Mouse (Mus musculus): ENCODE results near the gene Pgghg. TPM values are rescaled to one million over a fixed set of nuclear protein-coding genes. Genes with fewer than 3 reads are reported as not detected.
A peak's percentile ranks its signal among the peaks of the same experiment; 100 is the strongest.
"Not testable (repeated sequence)": the region's sequence is repeated elsewhere in the genome, so short reads cannot be mapped to it uniquely, and the experiment has no call there.

Pgghg gene
- polyA plus RNA-seq, 1 experiment from 2014 or later, result 6.0 TPM

- Histone ChIP-seq H3K27me3 (no peaks in the 10 kb centered on the region), H3K9me3 (replicated peaks) (no peaks in the 10 kb centered on the region), H3K9ac (no peak overlapping the region), H3K27ac (replicated peaks) (0 out of 2 replicates have a peak overlapping the region, but pooled peaks have one; percentile 34), H3K4me2 (no peak overlapping the region), H3K4me3 (replicated peaks) (no peak overlapping the region), H3K4me1 (replicated peaks) (peaks cover 28% of the 10 kb centered on the region), H3K36me3 (replicated peaks) (no peaks in the 10 kb centered on the region)
- no peak for ATAC-seq (ENCODE audit: insufficient read depth)
- 77% methylated on average over 8 of the region's 8 CpGs for WGBS (ENCODE audit: insufficient replicate concordance)
Measured at GRCm38 (mm10) chr7:140971479-140972171, 30.4 kb downstream of the Pgghg start.

GRCm38 (mm10) chr7:140973396-140974165, 32.4 kb downstream of the Pgghg start:
- H3K27ac ChIP-seq (replicated peaks), result no peak overlapping the region
- no peak overlapping the region for H3K4me2 ChIP-seq
- no peak overlapping the region for H3K4me3 ChIP-seq (replicated peaks)
- ATAC-seq (ENCODE audit: insufficient read depth), result no peak
- peaks cover 23% of the 10 kb centered on the region for H3K4me1 ChIP-seq (replicated peaks)
- H3K36me3 ChIP-seq (replicated peaks), result no peaks in the 10 kb centered on the region
- no peak overlapping the region for H3K9ac ChIP-seq
- H3K9me3 ChIP-seq (replicated peaks), result no peaks in the 10 kb centered on the region
- H3K27me3 ChIP-seq, result no peaks in the 10 kb centered on the region
- WGBS (ENCODE audit: insufficient replicate concordance), result 50% methylated on average over 14 of the region's 14 CpGs

DNA sequence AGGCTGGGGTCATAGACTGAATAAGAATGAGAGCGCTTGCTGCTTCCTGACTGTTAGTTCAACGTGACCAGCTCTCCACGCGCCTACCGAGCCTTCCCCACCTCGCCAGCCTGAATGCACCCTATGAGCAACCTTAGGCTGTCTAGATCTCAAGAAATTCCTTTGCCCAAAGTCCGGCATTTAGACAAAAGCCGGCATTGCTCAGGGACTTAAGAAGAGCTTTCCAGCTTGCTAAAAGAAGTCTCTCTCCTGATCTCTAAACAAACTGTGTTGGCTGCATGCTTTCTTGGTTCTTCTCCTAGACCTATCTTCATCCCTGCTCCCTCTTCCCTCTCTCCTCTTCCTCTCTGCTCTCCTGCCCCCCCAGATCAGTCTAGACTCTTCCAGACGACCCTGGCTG, 33.7 kb downstream of the Pgghg start:
- 24% methylated on average over 9 of the region's 9 CpGs for WGBS (ENCODE audit: insufficient replicate concordance)
- no peak overlapping the region for H3K27ac ChIP-seq (replicated peaks)
- no peak overlapping the region for H3K9ac ChIP-seq
- no peak overlapping the region for H3K4me3 ChIP-seq (replicated peaks)
- no peak overlapping the region for H3K4me2 ChIP-seq
- H3K36me3 ChIP-seq (replicated peaks), result no peaks in the 10 kb centered on the region
- H3K9me3 ChIP-seq (replicated peaks), result no peaks in the 10 kb centered on the region
- peaks cover 16% of the 10 kb centered on the region for H3K4me1 ChIP-seq (replicated peaks)
- H3K27me3 ChIP-seq, result no peaks in the 10 kb centered on the region
- no peak for ATAC-seq (ENCODE audit: insufficient read depth)

DNA sequence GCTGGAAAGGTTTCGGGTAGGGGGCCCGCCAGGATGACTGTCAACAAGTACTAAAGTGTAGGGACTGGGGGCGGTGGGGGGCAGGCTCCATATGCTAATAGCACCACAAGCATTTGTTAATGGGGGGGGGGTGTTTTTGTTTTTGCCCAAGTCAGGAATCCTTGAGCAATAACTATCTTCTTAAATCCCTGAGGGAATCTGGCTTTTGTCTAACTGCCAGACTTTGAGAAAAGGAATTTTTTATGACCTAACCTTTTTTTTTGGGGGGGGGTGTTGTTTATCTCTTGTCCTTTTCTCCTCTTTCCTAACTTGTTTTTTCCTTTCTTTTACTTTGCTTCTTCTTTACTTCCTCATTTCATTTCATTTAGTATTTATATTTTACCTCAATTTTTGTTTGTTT, 34.3 kb downstream of the Pgghg start:
- no peak overlapping the region for H3K4me3 ChIP-seq (replicated peaks)
- 48% methylated on average over 3 of the region's 3 CpGs for WGBS (ENCODE audit: insufficient replicate concordance)
- peaks cover 12% of the 10 kb centered on the region for H3K4me1 ChIP-seq (replicated peaks)
- no peak for ATAC-seq (ENCODE audit: insufficient read depth)
- no peaks in the 10 kb centered on the region for H3K36me3 ChIP-seq (replicated peaks)
- H3K9me3 ChIP-seq (replicated peaks), result no peaks in the 10 kb centered on the region
- H3K27me3 ChIP-seq, result no peaks in the 10 kb centered on the region
- no peak overlapping the region for H3K4me2 ChIP-seq
- H3K9ac ChIP-seq, result no peak overlapping the region
- no peak overlapping the region for H3K27ac ChIP-seq (replicated peaks)

DNA sequence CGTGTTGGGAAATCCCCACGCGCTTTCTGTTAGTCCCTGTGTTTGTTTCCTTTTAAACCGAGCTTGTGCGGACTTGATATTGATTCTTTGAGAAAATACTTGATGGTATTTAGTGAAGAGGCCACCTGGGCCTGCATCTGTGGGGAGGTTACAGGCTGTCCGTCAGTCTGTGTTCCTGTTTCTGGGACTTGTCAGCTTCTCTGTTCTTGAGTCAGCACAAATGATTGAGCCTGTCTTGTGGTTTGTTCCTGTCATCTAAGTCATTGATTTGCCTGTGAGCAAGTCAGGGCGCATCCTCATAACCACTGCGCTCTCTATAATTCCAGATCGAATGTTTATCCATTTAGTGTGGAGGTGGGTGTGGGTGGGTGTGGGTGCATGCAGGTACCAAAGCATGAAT, 35.5 kb downstream of the Pgghg start:
- H3K27ac ChIP-seq (replicated peaks); H3K9me3 ChIP-seq (replicated peaks); H3K9ac ChIP-seq; ATAC-seq (ENCODE audit: insufficient read depth); H3K27me3 ChIP-seq; H3K4me3 ChIP-seq (replicated peaks); H3K4me1 ChIP-seq (replicated peaks); H3K36me3 ChIP-seq (replicated peaks); H3K4me2 ChIP-seq: not testable (repeated sequence)
- 60% methylated on average over 9 of the region's 9 CpGs for WGBS (ENCODE audit: insufficient replicate concordance)

DNA sequence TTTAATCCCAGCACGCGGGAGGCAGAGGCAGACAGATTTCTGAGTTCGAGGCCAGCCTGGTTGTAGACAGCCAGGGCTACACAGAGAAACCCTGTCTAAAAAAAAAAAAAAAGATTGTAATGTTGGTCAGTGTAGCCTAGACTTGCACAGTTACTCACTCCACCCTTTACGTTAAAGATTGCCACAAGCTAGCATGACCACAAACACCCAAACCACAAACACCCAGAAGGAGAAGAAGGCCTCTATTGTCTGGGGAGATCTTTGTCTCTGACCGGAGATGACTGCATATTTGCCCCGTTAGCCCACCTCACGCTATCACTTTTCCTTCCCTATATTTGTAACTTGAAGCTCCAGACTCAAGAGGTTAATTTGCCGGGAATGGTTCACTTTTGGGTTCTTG, 40.5 kb downstream of the Pgghg start:
- WGBS (ENCODE audit: insufficient replicate concordance), result 24% methylated on average over 8 of the region's 8 CpGs

GRCm38 (mm10) chr7:140982971-140983370, 41.8 kb downstream of the Pgghg start:
- Histone ChIP-seq H3K4me3 (replicated peaks) (no peak overlapping the region), H3K9ac (no peak overlapping the region), H3K9me3 (replicated peaks) (no peaks in the 10 kb centered on the region), H3K36me3 (replicated peaks) (no peaks in the 10 kb centered on the region), H3K4me1 (replicated peaks) (no peaks in the 10 kb centered on the region; the same call in 1 of the 2 replicates), H3K27ac (replicated peaks) (no peak overlapping the region), H3K27me3 (no peaks in the 10 kb centered on the region), H3K4me2 (no peak overlapping the region)
- ATAC-seq (ENCODE audit: insufficient read depth), result no peak
- WGBS (ENCODE audit: insufficient replicate concordance), result 42% methylated on average over 7 of the region's 7 CpGs

More for the DNA sequence above, 40.5 kb downstream of the Pgghg start:
- no peak overlapping the region for H3K4me2 ChIP-seq
- no peaks in the 10 kb centered on the region for H3K27me3 ChIP-seq
- no peak overlapping the region for H3K4me3 ChIP-seq (replicated peaks)
- H3K9me3 ChIP-seq (replicated peaks), result no peaks in the 10 kb centered on the region
- H3K27ac ChIP-seq (replicated peaks), result no peak overlapping the region
- ATAC-seq (ENCODE audit: insufficient read depth), result no peak
- no peaks in the 10 kb centered on the region; the same call in 1 of the 2 replicates for H3K4me1 ChIP-seq (replicated peaks)
- no peak overlapping the region for H3K9ac ChIP-seq
- no peaks in the 10 kb centered on the region for H3K36me3 ChIP-seq (replicated peaks)

GRCm38 (mm10) chr7:140987182-140988138, 46.3 kb downstream of the Pgghg start:
- Histone ChIP-seq H3K27me3 (no peaks in the 10 kb centered on the region), H3K9ac (no peak overlapping the region), H3K4me1 (replicated peaks) (peaks cover 13% of the 10 kb centered on the region), H3K36me3 (replicated peaks) (no peaks in the 10 kb centered on the region), H3K4me2 (no peak overlapping the region), H3K9me3 (replicated peaks) (no peaks in the 10 kb centered on the region), H3K4me3 (replicated peaks) (no peak overlapping the region), H3K27ac (replicated peaks) (no peak overlapping the region)
- 49% methylated on average over 17 of the region's 17 CpGs for WGBS (ENCODE audit: insufficient replicate concordance)
- no peak for ATAC-seq (ENCODE audit: insufficient read depth)

GRCm38 (mm10) chr7:140989022-140989421, 47.8 kb downstream of the Pgghg start:
- H3K4me1 ChIP-seq (replicated peaks), result peaks cover 13% of the 10 kb centered on the region
- H3K27me3 ChIP-seq, result no peaks in the 10 kb centered on the region
- no peak for ATAC-seq (ENCODE audit: insufficient read depth)
- no peaks in the 10 kb centered on the region for H3K36me3 ChIP-seq (replicated peaks)
- no peaks in the 10 kb centered on the region for H3K9me3 ChIP-seq (replicated peaks)
- no peak overlapping the region for H3K27ac ChIP-seq (replicated peaks)
- no peak overlapping the region for H3K9ac ChIP-seq
- no peak overlapping the region for H3K4me3 ChIP-seq (replicated peaks)
- WGBS (ENCODE audit: insufficient replicate concordance), result 52% methylated on average over 4 of the region's 4 CpGs
- no peak overlapping the region for H3K4me2 ChIP-seq

DNA sequence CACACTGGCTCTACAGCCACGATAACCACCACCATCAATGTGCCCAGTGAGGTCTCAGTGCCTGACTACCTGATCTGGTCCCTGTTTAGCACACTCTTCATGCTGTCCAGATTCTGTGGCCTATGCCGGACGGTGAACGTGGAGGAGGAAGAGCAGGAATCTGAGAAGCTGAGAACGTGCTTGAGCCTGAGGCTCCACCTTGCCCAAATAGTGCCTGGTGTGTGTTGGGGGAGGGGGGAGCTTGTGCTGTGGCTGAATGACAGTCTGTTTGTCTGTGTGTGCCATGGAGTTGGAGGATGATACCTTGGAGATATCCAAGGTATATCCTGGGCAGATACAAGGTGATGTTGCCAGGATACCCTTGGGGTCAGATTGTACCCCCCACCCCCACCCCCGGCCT, 49.0 kb downstream of the Pgghg start:
- Histone ChIP-seq H3K27me3 (no peaks in the 10 kb centered on the region), H3K4me3 (replicated peaks) (no peak overlapping the region), H3K36me3 (replicated peaks) (no peaks in the 10 kb centered on the region), H3K9ac (no peak overlapping the region), H3K4me2 (no peak overlapping the region), H3K27ac (replicated peaks) (no peak overlapping the region), H3K4me1 (replicated peaks) (peaks cover 13% of the 10 kb centered on the region), H3K9me3 (replicated peaks) (no peaks in the 10 kb centered on the region)
- no peak for ATAC-seq (ENCODE audit: insufficient read depth)
- 29% methylated on average over 6 of the region's 6 CpGs for WGBS (ENCODE audit: insufficient replicate concordance)

GRCm38 (mm10) chr7:140990622-140991021, 49.4 kb downstream of the Pgghg start:
- H3K9ac ChIP-seq, result no peak overlapping the region
- H3K27me3 ChIP-seq, result no peaks in the 10 kb centered on the region
- ATAC-seq (ENCODE audit: insufficient read depth), result no peak
- H3K4me3 ChIP-seq (replicated peaks), result no peak overlapping the region
- no peak overlapping the region for H3K27ac ChIP-seq (replicated peaks)
- H3K4me1 ChIP-seq (replicated peaks), result peaks cover 13% of the 10 kb centered on the region
- WGBS (ENCODE audit: insufficient replicate concordance), result 28% methylated on average over 5 of the region's 5 CpGs
- no peaks in the 10 kb centered on the region for H3K36me3 ChIP-seq (replicated peaks)
- no peak overlapping the region for H3K4me2 ChIP-seq
- no peaks in the 10 kb centered on the region for H3K9me3 ChIP-seq (replicated peaks)

Data from liver, embryonic 15.5 days (tissue).